Mouse (Mus musculus) right cerebral cortex, postnatal 10 days (tissue): ENCODE measurements around the gene Slx1b.

ENCODE experiments used
- DNase-seq, 2 experiments: peaks; one replicate each; pipeline ENCODE4 v3.0.0; 2021; ENCODE audit warnings: low spot score in 2 of 2

Gene Slx1b

DNA sequence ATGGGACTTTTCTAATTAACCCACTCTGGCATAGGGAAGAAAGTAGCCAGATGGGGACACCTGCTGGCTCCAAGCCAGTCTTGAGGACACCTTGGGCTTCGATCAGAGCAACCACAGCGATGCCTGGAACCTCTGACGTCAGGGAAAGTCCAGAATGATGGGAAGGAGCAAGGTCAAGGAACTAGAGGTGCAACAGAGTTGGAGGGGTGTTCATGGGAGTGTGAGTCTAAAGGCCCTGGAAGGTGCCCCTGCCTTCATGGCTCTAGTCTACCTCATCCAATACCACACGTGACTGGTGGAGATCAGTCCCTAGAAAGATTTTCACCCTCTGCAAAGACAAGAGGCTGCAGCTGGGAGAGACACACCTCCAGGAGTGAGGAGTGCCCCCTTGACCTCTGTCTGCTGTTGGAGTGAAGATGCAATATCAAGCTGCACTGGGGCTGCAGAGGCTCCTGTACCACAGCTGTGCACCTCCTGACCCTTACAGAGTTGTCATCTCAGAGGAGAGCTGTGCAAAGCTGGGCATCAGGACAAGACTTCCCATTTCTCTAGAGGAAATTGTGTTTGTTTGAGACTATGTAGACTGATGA is 18.9 kb downstream of the Slx1b start:
- no peak for DNase-seq

DNA sequence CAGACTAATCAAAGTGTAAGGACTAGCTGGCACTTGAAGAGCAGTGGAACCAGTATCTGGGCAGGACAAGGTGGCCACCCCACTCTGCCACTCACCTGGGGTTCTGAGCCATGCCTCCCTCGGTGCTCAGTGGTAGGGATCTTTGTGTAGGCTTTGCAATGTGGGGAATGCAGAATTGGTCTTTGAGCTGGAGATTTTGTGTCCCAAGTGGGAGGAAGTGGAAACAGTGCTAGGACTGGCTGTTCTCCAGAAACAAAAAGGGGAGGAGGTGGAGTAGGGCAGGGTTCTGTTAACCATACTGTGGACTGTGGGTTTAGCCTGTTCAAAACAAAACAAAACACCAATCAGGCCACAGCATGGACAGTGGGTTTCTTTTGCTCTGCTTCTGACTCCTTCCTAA is 19.4 kb downstream of the Slx1b start, which contains the start of gene Sult1a1:
Gene Sult1a1, minus strand, starts transcription at position 226 of the 400 bp plus-strand sequence.
- no peak for DNase-seq

DNA sequence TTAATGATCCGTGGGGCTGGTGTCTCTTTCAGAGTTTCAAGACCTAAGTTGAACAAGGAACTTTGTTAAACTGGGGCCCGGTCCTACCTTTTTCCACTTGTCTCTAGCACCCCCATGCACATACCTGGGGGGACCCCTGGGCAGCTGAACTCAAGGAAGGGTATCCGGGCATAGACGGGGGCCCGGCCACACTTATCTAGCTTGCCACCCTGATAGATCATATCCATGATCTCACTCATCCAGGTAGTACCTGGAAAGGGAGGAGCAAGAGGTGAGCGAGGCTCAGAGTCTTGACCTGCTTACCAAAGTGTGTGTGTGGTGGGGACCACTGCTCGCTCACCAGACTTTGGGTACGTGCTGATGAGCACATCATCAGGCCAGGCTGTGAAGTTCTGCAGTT is 20.5 kb downstream of the Slx1b start:
- DNase-seq, result no peak

DNA sequence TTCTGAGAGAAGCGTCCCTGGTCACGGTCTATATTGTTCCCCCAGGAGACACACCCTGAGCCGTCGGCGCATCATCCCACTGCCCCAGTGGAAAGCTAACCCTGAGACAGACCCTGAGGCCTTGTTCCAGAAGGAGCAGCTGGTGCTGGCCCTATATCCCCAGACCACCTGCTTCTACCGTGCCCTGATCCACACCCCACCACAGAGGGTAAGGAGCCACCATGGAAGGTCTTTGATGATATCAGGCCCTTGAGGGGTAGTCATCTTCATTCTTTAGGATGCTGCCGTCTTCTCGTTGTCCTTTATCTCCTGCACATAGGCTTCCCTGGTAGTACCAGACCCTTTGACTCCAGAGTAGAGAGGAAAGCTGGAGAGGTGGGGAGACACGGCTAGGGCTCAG is 23.5 kb downstream of the Slx1b start:
- DNase-seq, result no peak

DNA sequence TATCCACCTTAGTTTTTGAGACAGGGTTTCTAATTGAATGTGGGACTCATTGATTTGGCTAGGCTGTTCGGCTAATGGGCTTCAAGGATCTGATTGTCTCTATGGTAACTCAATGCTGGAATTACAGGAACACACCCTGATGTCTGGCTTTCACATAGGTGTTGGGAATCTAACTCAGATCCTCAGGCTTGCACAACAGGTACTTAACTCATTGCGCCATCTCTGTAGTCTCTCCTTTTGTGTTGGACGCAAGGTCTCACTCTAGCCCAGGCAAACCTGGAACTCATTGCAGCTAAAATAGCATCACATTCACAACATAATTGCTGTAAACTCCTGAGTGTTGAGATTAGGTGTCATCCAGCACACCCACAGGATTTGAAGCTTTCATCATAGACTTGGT is 25.4 kb downstream of the Slx1b start:
- no peak for DNase-seq

DNA sequence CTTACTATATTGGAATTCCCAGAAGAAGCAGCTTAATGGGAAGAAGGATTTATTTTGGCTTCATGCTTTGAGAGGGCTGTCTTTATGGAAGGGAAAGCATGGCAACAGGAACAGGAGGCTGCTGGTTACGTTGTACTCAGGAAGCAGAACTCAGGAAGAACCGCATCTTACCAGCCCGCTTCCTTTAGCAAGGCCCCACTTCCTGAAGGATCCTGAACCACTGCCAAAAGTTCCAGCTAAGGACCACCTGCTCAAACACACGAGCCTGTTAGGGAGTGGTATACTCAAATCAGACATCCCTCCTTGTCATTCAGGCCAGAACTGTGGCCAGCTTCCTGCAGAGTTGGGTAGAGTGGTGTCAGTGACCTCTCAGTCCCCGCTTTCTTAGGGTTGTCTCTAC is 27.1 kb downstream of the Slx1b start:
- DNase-seq, result no peak

DNA sequence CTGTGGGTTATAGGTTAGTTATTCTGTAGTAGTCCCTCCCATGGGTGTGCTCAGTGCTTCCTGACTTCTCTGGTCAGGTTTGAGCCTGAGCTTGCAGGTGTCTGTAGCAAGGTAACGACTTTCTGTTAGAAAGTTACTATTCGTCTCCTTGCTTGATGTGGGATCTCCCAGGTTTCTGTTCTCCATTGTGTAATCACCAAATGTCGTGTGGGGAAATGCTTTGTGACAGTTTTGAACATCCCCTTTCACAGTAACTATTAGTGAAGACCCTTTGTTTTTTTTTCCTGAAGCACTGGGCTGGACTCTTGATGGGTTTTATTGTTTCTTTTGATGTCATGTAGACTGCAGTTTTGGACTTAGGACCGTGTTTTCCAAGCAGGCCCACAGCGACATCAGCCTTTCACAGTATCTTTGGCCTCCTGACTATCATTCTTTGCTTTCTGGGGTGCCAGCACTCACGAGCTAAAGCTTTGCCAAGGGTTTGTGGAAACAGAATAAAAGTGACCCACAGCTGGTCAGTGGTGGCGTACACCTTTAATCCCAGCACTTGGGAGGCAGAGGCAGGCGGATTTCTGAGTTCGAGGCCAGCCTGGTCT is 28.0 kb downstream of the Slx1b start:
- no peak for DNase-seq

DNA sequence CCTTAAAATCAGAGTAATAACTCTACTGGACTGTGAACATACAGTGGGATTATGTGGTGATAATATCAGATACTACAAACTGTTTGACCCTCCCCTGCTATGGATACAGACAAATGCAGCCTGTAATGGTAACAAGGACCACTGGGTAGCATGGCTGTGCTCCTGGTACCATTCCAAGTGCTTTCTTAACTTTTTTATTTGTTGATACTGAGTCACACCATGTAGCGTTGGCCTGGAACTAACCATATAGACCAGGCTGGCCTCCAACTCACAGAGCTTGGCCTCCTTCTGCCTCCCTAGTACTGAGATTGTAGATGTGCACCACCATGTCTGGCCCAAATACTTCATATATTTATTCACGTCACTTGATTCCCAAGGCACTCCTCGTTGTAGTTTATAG is 30.3 kb downstream of the Slx1b start:
- no peak for DNase-seq

DNA sequence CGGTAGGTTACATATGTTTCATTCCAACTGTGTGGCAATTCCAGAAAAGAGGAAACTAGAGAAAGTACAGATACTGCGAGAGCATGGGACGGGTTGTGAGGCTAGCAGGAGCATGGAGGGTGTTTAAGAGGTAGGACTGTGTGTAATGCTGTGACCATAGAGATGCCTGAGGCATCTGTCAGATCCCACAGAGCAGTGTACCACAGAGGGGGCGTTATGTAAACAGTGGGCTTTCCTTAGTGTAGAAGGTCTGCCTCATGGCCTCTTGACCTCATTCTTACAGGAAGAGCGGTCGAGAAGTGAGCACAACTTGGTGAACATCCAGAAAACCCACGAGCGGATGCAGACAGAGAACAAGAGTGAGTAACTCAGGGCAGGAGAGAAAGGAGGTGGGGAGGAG is 31.9 kb downstream of the Slx1b start:
- DNase-seq, result no peak

DNA sequence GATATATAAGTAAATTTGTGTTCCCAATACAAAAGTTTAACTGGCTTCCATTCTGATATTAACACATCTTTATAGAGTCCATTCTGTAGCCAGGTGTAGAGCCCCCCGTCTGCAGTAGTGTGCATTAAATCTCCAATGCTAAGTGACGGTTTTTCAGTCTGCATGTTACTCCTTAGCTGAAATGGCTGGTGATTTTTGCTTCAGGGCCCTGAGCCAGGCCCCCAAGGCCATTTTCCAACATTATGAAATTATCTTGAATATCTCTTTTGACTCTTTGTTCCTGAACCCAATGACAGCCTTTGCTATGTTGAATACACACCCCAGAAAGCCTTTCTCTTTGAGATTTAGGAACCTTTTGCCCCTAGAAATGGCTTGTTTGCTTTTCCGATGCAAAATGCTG is 35.8 kb downstream of the Slx1b start:
- no peak for DNase-seq

DNA sequence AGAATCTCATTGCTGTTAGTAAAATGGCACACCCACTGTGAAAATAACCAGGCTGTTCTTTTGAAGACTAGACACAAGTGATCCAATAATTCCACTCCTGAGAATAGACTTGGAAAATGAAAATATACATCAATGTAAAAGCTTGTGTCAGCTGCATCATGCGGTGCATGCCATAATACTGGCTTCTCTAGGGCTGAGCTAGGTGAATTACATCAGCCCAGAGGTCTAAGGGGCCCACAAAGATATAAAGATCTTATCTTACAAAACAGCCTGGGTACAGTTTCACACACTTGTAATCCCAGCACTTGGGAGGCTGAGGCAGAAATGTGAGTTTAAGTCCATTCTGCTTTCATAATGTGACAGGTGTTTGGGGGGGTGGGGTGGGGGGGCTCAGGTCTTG is 38.1 kb downstream of the Slx1b start:
- DNase-seq, result no peak

DNA sequence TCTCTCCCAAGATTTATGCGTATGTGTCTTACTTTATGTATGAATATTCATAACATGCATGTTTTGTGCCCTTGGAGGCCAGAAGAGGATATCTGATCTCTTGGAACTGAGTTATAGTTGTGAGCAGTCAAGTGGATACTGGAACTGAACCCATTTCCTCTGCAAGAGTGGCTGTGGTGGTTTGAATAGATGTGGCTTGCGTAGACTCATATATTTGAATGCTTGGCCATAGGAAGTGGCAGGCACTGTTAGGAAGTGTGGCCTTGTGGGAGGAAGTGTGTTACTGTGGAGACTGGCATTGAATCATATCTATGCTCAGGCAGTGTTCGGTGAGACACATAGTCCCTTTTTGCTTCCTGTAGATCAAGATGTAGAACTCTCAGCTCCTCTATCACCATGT is 39.9 kb downstream of the Slx1b start:
- DNase-seq, result no peak

DNA sequence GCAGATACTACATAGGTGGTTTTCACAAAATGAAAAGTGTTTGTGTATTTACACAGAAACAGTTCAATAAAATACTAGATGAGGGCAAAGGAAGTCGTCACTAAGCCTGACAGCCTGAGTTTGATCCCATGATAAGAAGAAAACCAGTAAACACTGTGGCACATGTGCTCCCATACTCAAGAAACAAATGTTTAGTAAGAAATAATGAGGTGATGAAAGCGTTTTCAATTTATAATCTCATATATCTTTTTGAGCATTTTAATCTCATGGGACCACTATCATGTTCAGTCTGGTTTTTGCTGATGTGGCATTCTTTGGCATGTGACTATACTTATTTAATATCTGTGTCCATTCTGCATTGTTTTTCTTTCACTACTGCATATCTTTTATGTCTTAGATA is 41.6 kb downstream of the Slx1b start:
- no peak for DNase-seq

DNA sequence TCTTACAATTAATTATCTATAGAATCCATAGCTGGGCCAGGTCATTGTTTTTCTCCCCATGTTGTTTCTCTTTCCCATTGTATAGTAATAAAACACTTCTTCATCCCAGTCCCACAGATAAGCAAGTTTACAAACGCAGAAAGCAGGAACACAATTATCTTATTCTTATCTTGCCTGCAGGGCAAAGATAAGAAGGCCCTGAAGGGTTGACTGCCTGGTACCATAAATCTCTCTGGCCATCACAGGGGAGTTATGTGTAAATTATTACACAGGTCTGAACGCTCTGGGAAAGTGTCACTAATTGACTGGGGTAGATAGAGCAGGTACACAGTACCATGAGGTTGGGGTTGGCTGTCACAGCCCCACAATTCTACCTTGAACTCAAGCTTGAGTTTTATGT is 44.7 kb downstream of the Slx1b start:
- DNase-seq, result no peak

DNA sequence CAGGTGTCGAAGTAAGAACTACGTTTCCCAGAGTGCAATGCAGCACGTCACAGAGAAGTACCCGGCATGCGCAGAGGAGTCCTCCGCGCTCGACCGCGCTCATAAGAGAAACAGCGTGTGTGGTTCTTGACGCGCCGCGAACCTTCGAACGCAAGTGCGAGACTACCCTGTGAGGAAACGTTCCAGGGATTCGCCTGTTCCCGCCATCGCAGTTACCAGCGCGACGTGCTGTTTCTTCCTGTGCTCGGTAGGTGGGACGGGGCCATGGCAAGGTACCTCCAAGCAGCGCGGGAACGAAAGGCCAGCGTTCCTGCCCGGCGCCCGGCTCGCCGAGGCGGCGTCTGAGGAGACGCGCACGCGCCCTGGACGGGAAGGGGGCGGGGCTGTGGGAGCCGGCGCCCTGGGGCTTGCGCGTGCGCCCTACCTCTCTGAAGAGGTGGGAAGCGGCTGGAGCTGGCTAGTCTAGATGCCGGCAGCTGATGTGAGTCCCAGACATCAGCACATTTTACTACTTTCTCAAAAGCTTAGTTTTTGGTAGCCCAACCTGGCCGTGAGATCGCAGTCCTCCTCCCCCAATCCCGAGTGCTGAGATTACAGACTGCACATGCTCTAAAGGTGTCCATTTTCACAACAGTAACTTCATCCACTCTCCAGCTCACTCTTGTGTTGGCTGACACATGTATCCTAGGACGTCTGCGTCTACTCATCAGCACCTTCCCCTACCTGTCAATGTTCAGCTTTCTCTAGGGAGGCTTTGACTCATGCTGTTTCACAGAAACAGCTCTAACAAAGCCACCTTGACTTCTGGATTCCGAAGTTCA is 46.1 kb downstream of the Slx1b start, which contains the start of gene Sgf29:
Gene Sgf29, plus strand, starts transcription at position 79 of the 821 bp plus-strand sequence.
- DNase-seq, result peak; percentile 95

DNA sequence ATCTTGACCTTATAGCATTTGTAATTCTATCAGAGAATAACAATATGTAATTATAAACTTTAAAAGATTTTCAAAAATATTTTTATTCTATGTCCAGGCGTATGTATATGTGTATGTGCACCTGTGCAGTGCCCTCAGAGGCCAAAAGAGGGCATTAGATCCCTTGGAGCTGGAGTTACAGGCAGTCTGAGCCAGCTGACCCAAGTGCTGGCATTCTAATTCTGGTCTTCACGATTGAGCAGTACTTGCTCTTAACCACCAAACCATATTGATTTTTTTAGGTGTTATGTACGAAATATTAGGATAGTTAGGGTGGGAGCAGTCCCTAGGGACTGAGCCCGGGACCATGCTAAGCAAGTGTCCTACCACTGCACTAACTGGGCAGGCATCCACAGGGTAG is 47.1 kb downstream of the Slx1b start:
- DNase-seq, result peak in 1 of 2 experiments; percentile 30

DNA sequence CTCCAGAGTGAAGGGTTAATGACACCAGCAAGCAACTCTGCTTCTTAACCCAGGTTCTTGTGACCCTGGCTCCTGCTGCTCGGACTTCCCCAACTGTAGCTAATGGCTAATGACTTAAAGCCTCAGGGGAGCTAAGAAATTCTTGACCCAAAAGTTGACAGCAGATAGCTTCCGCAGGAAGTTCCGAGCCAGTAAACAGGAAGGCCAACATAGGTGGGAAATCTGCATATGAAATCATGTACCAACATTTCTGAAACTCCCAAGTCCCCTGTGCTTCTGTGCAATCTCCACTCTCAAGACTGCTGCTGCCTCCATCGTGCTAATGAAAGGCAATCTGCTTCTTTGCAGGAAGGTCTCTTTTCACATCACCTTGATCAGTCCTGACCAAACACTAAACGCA is 49.9 kb downstream of the Slx1b start:
- DNase-seq, result no peak

DNA sequence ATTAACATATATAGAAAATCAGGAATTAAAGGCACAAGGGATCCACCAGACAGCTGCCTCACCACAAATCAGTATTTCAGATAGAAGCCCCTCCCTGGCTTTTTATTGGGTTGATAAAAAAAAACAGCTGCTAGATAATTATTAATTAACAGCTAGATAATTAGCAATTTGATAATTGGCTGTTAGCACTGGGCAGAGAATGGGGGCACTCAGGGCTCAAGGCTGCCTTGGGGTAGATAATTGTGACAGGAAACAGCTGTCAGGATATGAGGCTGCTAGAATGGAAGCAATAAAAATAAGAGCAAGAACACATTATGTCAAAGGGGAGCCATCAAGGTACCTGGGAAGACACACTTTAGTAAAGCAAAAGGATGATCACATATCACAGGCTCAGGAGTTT is 50.7 kb downstream of the Slx1b start:
- DNase-seq, result no peak

DNA sequence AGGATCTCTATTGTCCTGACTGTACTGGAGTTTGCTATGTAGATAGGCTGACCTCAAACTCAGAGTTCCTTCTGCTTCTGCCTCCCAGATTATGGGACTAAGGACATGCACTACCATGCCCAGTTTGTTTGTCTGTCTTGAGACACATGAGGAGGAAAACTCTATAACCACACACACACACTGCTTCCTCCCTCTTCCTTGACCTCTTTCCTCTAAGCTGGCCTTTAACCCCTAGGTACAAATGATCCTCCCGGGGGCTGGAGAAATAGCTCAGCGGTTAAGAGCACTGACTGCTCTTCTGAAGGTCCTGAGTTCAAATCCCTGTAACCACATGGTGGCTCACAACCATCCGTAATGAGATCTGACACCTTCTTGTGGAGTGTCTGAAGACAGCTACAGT is 51.2 kb downstream of the Slx1b start:
- DNase-seq, result no peak

DNA sequence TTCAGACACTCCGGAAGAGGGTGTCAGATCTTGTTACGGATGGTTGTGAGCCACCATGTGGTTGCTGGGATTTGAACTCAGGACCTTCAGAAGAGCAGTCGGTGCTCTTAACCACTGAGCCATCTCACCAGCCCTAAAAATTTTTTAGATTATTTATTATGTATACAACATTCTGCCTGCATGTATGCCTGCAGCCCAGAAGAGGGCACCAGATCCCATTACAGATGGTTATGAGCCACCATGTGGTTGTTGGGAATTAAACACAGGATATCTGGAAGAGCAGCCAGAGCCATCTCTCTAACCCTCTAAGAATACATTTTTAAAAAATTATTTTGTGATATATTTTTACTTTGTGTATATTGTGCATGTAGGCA is 52.4 kb downstream of the Slx1b start:
- DNase-seq, result peak in 1 of 2 experiments; percentile 37

DNA sequence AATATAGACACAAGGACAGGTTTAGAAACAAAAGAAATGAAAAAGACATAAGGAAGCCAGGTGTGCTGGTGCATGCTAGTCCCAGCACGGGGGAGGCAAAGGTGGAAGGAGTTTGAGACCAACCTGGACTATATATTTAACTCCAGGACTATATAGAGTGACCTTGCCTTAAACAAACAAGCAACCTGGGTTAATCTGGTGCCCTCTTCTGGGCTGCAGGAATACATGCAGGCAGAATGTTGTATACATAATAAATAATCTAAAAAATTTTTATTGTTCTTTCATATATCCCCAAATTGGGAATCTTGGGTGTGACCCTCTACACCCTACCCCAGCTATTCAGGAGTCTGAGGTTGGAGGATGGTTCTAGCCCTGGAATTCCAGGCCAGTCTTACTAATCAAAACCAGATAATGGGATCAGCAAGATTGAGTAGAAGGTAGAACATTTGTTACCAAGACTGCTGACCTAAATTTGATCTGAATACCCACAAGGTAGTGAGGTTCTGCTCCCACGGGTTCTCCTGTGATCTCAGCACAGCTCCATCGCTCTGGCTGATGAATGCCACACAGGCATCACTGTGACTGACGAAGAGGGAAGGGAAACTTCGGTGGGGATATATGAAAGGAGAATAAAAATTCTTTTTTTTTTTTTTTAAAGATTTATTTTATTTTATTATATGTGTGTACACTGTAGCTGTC is 52.9 kb downstream of the Slx1b start:
- no peak for DNase-seq
